Mouse (Mus musculus): Measurements from ENCODE around the gene Esrrg. TPM values are rescaled to one million over a fixed set of nuclear protein-coding genes. Genes with fewer than 3 reads are reported as not detected.

The Esrrg gene
- polyA plus RNA-seq, 1 experiment: 1.0 TPM

DNA sequence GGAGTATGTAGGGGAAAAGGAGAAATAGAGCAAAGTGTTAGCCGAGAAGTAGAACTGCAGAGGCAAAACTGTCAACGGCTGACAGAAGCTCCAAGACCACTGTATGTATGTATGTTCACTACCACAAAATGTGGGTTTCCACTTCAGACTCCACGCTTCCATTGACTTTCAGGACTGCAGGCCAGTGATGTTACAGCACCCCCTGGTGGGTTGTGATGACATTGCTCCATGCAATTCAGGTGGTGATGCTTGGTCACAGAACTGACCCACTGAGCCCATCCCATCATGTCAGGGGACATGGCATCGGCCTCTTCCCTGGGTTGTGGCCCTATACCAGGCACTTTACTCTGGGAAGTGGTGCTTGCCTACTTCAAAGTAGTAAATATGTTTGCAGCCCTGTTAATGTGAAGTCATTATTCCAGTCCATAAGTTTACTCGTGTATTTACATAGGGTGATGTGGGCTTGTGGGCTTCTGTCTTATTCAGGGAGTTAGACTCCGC, 517.0 kb downstream of the Esrrg start:
- no peaks in the 10 kb centered on the region for H3K36me3 ChIP-seq (ENCODE audit: control insufficient read depth, insufficient read depth, low read length)
- DNase-seq: no peak
- TF ChIP-seq POLR2A (IDR thresholded peaks at IDR 0.05; ENCODE audit: control insufficient read depth, extremely low read depth, insufficient read depth, low read length, poor library complexity): no peak
- TF ChIP-seq CTCF (IDR thresholded peaks at IDR 0.05; ENCODE audit: borderline replicate concordance, control insufficient read depth, extremely low read depth, insufficient read depth, low read length, poor library complexity): no peak
- 92% methylated on average over 6 of the region's 6 CpGs for WGBS
- no peaks in the 10 kb centered on the region for H3K4me1 ChIP-seq (replicated peaks; ENCODE audit: control insufficient read depth, insufficient read depth, low read length)
- no peak overlapping the region for H3K4me3 ChIP-seq (ENCODE audit: control insufficient read depth, insufficient read depth, low read length)
- H3K27me3 ChIP-seq (ENCODE audit: control insufficient read depth, insufficient read depth, low read length): no peaks in the 10 kb centered on the region
- no peak overlapping the region for H3K27ac ChIP-seq (ENCODE audit: control insufficient read depth, insufficient read depth, low read length)

DNA sequence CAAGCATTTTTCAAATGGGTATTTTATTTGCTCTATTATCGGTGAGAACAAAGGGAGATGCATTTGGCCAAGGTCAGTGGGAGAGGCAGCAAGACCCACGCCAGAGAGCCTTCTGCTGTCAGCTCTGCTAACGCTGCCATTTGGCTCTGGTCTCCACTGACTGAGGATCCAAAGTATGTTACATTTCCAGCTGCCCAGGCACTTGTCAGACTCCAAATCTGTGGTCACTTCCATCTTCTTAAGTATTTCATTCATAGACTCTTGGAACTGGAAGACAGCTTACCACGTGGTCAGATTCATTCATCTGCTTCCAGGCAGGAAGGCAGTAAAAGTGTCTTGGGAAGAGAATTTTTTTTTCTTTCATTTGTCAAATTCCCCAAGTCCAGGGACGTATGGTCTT, 527.5 kb downstream of the Esrrg start:
- WGBS: 75% methylated on average over 5 of the region's 5 CpGs
- Histone ChIP-seq H3K27ac (ENCODE audit: control insufficient read depth, insufficient read depth, low read length) (no peak overlapping the region), H3K4me3 (ENCODE audit: control insufficient read depth, insufficient read depth, low read length) (no peak overlapping the region), H3K27me3 (ENCODE audit: control insufficient read depth, insufficient read depth, low read length) (no peaks in the 10 kb centered on the region), H3K36me3 (ENCODE audit: control insufficient read depth, insufficient read depth, low read length) (no peaks in the 10 kb centered on the region), H3K4me1 (replicated peaks; ENCODE audit: control insufficient read depth, insufficient read depth, low read length) (no peaks in the 10 kb centered on the region)
- DNase-seq: no peak
- no peak for TF ChIP-seq POLR2A (IDR thresholded peaks at IDR 0.05; ENCODE audit: control insufficient read depth, extremely low read depth, insufficient read depth, low read length, poor library complexity)
- no peak for TF ChIP-seq CTCF (IDR thresholded peaks at IDR 0.05; ENCODE audit: borderline replicate concordance, control insufficient read depth, extremely low read depth, insufficient read depth, low read length, poor library complexity)

DNA sequence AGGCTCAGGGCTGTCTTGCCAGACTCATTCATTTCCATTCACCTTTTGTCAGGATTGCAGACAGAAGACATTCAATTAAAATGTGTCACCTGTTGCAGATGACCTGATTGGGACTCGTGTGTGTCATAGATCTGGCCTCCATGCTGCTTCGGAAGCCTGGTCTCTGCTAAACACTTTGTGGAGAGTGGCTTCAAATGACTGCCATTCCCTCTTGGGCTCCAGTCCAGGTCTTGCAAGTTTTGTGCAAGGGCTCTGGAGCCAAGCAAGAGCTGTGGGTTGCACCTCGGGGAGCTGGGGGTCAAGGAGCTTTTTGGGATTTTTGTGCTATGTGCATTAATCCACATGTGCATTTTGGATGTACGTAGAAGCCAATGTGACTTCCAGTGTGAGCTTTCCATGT, 530.9 kb downstream of the Esrrg start:
- H3K4me3 ChIP-seq (ENCODE audit: control insufficient read depth, insufficient read depth, low read length): no peak overlapping the region
- H3K36me3 ChIP-seq (ENCODE audit: control insufficient read depth, insufficient read depth, low read length): no peaks in the 10 kb centered on the region
- H3K27ac ChIP-seq (ENCODE audit: control insufficient read depth, insufficient read depth, low read length): no peak overlapping the region
- H3K4me1 ChIP-seq (replicated peaks; ENCODE audit: control insufficient read depth, insufficient read depth, low read length): no peaks in the 10 kb centered on the region
- TF ChIP-seq POLR2A (IDR thresholded peaks at IDR 0.05; ENCODE audit: control insufficient read depth, extremely low read depth, insufficient read depth, low read length, poor library complexity): no peak
- 78% methylated on average over 4 of the region's 4 CpGs for WGBS
- H3K27me3 ChIP-seq (ENCODE audit: control insufficient read depth, insufficient read depth, low read length): no peaks in the 10 kb centered on the region
- no peak for DNase-seq

DNA sequence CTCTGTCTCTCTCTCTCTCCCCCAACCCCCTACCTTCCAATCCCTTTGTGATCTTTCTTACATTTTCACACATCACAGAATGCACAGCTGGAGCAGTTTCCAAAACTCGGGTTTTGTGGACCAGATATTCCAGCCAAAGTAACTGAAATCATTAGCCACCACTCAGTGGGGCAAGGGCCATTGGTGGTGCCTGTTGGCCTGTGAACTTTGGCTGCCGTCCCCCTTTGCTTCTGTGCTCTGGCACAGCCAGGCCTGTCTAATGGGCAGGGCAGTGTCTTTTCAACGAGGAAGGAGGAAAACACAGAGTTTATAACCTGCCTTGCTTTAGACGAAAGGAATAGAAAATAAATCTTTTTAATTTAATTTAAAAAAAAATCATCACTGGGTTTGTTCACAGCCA, 531.6 kb downstream of the Esrrg start:
- Histone ChIP-seq H3K27me3 (ENCODE audit: control insufficient read depth, insufficient read depth, low read length) (no peaks in the 10 kb centered on the region), H3K4me3 (ENCODE audit: control insufficient read depth, insufficient read depth, low read length) (no peak overlapping the region), H3K36me3 (ENCODE audit: control insufficient read depth, insufficient read depth, low read length) (no peaks in the 10 kb centered on the region), H3K4me1 (replicated peaks; ENCODE audit: control insufficient read depth, insufficient read depth, low read length) (no peaks in the 10 kb centered on the region), H3K27ac (ENCODE audit: control insufficient read depth, insufficient read depth, low read length) (no peak overlapping the region)
- no peak for DNase-seq
- 84% methylated on average over 4 of the region's 4 CpGs for WGBS
- TF ChIP-seq CTCF (IDR thresholded peaks at IDR 0.05; ENCODE audit: borderline replicate concordance, control insufficient read depth, extremely low read depth, insufficient read depth, low read length, poor library complexity): no peak
- no peak for TF ChIP-seq POLR2A (IDR thresholded peaks at IDR 0.05; ENCODE audit: control insufficient read depth, extremely low read depth, insufficient read depth, low read length, poor library complexity)

DNA sequence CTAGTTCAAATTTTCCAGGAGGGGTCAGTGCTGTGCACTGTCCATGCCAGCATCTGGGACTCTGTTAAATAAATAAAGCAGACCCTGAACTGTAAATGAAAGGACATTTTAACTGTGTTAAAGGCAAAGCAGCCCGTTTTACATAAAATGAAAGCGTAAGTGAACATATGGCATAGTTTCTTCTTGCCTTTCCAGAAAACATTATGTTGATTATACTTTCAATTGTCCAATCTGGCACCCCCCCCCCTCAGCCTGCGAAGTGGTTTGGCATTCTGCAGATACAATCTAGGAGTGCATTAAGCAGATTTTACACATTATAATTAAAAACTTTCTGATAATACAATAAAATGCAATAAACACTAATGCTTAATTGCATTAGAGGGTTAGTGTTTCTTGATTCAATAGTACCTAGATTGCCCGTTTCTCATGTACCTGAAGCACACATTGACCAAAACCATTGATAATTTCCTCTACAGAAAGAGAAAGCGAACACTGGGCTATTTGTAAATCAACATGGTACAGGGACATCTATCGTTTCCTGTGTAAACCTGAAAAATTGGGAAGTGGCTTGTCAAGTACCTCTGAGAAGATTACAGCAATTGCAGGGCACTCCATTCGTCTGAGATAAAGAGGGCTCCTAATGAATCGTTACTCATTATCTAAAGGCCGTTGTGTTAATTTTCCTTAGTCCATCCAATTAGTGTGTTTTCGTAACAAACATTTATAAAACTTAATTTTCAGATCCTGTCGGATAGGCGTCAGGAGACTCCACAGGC, 539.0 kb downstream of the Esrrg start:
- Histone ChIP-seq H3K27me3 (ENCODE audit: control insufficient read depth, insufficient read depth, low read length) (no peaks in the 10 kb centered on the region), H3K4me3 (ENCODE audit: control insufficient read depth, insufficient read depth, low read length) (no peak overlapping the region), H3K27ac (ENCODE audit: control insufficient read depth, insufficient read depth, low read length) (no peak overlapping the region), H3K4me1 (replicated peaks; ENCODE audit: control insufficient read depth, insufficient read depth, low read length) (no peaks in the 10 kb centered on the region), H3K36me3 (ENCODE audit: control insufficient read depth, insufficient read depth, low read length) (no peaks in the 10 kb centered on the region)
- no peak for TF ChIP-seq CTCF (IDR thresholded peaks at IDR 0.05; ENCODE audit: borderline replicate concordance, control insufficient read depth, extremely low read depth, insufficient read depth, low read length, poor library complexity)
- TF ChIP-seq POLR2A (IDR thresholded peaks at IDR 0.05; ENCODE audit: control insufficient read depth, extremely low read depth, insufficient read depth, low read length, poor library complexity): no peak
- DNase-seq: no peak
- 80% methylated on average over 12 of the region's 12 CpGs for WGBS

DNA sequence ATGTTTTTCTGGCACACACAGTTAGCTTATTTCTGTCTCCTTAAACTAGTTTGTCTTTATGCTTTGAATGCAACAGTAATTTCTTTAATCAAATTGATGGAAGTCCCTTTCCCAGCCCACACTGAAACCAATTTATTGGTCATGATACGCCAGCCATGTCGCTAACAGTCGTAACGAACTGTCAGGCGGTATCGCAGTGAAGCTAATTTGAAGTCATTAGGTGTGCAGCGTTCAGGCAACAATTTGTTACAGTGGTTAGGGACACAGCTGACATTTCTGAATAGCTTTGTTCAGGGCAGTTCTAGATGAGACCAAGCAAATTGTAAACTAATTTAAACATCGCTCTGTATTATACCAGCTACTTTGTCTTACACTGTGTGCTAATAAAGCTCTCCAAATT, 542.5 kb downstream of the Esrrg start:
- TF ChIP-seq CTCF (IDR thresholded peaks at IDR 0.05; ENCODE audit: borderline replicate concordance, control insufficient read depth, extremely low read depth, insufficient read depth, low read length, poor library complexity) (no peak), POLR2A (IDR thresholded peaks at IDR 0.05; ENCODE audit: control insufficient read depth, extremely low read depth, insufficient read depth, low read length, poor library complexity) (no peak)
- Histone ChIP-seq H3K4me1 (replicated peaks; ENCODE audit: control insufficient read depth, insufficient read depth, low read length) (no peaks in the 10 kb centered on the region), H3K27me3 (ENCODE audit: control insufficient read depth, insufficient read depth, low read length) (no peaks in the 10 kb centered on the region), H3K27ac (ENCODE audit: control insufficient read depth, insufficient read depth, low read length) (no peak overlapping the region), H3K4me3 (ENCODE audit: control insufficient read depth, insufficient read depth, low read length) (no peak overlapping the region), H3K36me3 (ENCODE audit: control insufficient read depth, insufficient read depth, low read length) (no peaks in the 10 kb centered on the region)
- WGBS: 98% methylated on average over 8 of the region's 8 CpGs
- DNase-seq: no peak

DNA sequence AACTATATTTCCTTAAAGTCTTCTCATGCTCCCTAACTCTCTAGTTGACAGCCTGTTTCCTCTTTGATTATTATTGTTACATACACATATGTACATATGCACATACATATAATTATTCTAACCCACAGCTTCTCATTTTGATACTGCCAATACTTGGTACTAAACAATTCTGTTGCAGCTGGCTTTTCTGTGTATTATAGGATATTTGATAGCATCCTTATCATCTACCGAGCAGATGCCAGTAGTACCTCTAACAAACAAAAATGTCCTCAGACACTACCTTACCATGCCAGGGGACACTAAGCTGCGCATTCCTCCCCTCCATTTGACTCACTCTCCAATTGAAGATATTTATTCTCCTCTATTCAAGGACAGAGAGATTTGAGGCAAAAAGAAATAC, 543.4 kb downstream of the Esrrg start:
- Histone ChIP-seq H3K4me1 (replicated peaks; ENCODE audit: control insufficient read depth, insufficient read depth, low read length) (no peaks in the 10 kb centered on the region), H3K27me3 (ENCODE audit: control insufficient read depth, insufficient read depth, low read length) (no peaks in the 10 kb centered on the region), H3K36me3 (ENCODE audit: control insufficient read depth, insufficient read depth, low read length) (no peaks in the 10 kb centered on the region), H3K4me3 (ENCODE audit: control insufficient read depth, insufficient read depth, low read length) (no peak overlapping the region), H3K27ac (ENCODE audit: control insufficient read depth, insufficient read depth, low read length) (no peak overlapping the region)
- WGBS: 96% methylated on average over 2 of the region's 2 CpGs
- no peak for DNase-seq
- TF ChIP-seq CTCF (IDR thresholded peaks at IDR 0.05; ENCODE audit: borderline replicate concordance, control insufficient read depth, extremely low read depth, insufficient read depth, low read length, poor library complexity): no peak
- TF ChIP-seq POLR2A (IDR thresholded peaks at IDR 0.05; ENCODE audit: control insufficient read depth, extremely low read depth, insufficient read depth, low read length, poor library complexity): no peak
